Mouse (Mus musculus): Measurements from ENCODE around the gene Pde6d. TPM values are rescaled to one million over a fixed set of nuclear protein-coding genes. Genes with fewer than 3 reads are reported as not detected.
"Not testable (repeated sequence)": the region's sequence is repeated elsewhere in the genome, so short reads cannot be mapped to it uniquely, and the experiment has no call there.

Gene Pde6d
- polyA plus RNA-seq, 1 experiment: 70.0 TPM

DNA sequence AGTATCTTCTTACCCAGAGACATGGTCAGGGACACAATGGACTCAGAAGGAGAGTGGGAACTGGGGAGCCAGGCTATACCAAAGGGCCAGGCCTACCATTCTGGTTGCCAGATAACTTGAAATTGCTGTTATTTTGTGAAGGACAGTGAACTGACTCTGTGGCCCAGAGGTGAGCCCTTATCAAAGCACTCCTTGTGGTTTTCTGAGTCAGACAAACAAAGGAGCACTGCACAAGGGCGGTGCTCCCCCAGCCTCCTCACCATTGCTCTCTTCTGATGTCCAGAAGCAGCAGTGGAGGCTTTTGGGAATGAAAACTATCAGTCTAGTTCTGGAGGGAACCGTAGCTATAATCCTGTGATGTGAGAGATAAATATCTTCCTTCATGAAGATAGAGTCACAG lies 39.8 kb downstream of the Pde6d start:
- TF ChIP-seq POLR2A (IDR thresholded peaks at IDR 0.05; ENCODE audit: control insufficient read depth, low read depth, low read length) (no peak), CTCF (IDR thresholded peaks at IDR 0.05; ENCODE audit: control insufficient read depth, insufficient read depth, insufficient replicate concordance, low read depth, low read length) (no peak)
- H3K4me1 ChIP-seq (ENCODE audit: control insufficient read depth, insufficient read depth, low read length): no peaks in the 10 kb centered on the region
- peaks cover 2% of the 10 kb centered on the region for H3K36me3 ChIP-seq (ENCODE audit: control insufficient read depth, insufficient read depth, low read length)
- no peak overlapping the region for H3K4me3 ChIP-seq (ENCODE audit: control insufficient read depth, low read depth, low read length)
- no peak overlapping the region for H3K27ac ChIP-seq (ENCODE audit: control insufficient read depth, insufficient read depth, low read depth, low read length)
- no peaks in the 10 kb centered on the region for H3K27me3 ChIP-seq (ENCODE audit: control insufficient read depth, insufficient read depth, low read length)

DNA sequence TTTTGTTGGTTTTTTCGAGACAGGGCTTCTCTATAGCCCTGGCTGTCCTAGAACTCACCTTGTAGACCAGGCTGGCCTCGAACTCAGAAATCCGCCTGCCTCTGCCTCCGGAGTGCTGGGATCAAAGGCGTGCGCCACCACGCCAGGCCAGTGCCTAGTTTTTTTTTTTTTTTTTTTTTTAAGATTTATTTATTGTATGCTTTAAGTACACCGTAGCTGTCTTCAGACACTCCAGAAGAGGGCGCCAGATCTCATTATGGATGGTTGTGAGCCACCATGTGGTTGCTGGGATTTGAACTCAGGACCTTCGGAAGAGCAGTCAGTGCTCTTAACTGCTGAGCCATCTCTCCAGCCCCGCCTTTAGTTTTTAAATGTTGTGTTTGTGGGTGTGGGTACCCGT lies 42.8 kb downstream of the Pde6d start:
- H3K4me3 ChIP-seq (ENCODE audit: control insufficient read depth, low read depth, low read length); H3K27me3 ChIP-seq (ENCODE audit: control insufficient read depth, insufficient read depth, low read length); H3K27ac ChIP-seq (ENCODE audit: control insufficient read depth, insufficient read depth, low read depth, low read length); H3K36me3 ChIP-seq (ENCODE audit: control insufficient read depth, insufficient read depth, low read length); H3K4me1 ChIP-seq (ENCODE audit: control insufficient read depth, insufficient read depth, low read length): not testable (repeated sequence)

DNA sequence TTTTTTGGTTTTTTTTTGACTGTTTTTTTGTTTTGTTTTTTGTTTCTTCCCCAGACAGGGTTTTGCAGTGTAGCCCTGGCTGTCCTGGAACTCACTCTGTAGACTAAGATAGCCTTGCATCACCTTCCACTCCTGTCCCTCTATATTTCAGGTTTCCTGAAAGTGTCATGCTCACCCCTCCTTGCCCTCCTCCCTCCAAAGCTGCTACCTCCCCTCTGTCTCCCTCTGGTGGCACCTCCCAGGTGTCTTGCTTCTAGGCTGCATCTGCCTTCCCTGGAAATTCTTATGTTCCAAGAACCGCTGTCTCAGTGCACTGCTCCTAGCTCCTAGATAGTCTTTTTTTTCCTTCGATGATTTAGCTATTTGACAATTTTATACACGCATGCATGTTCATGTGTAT lies 44.0 kb downstream of the Pde6d start:
- TF ChIP-seq CTCF (IDR thresholded peaks at IDR 0.05; ENCODE audit: control insufficient read depth, insufficient read depth, insufficient replicate concordance, low read depth, low read length) (no peak; the same call in 1 of the 2 replicates), POLR2A (IDR thresholded peaks at IDR 0.05; ENCODE audit: control insufficient read depth, low read depth, low read length) (no peak)
- Histone ChIP-seq H3K27me3 (ENCODE audit: control insufficient read depth, insufficient read depth, low read length) (no peaks in the 10 kb centered on the region), H3K4me1 (ENCODE audit: control insufficient read depth, insufficient read depth, low read length) (no peaks in the 10 kb centered on the region), H3K4me3 (ENCODE audit: control insufficient read depth, low read depth, low read length) (no peak overlapping the region), H3K36me3 (ENCODE audit: control insufficient read depth, insufficient read depth, low read length) (no peaks in the 10 kb centered on the region; the same call in none of the 2 replicates), H3K27ac (ENCODE audit: control insufficient read depth, insufficient read depth, low read depth, low read length) (no peak overlapping the region)

DNA sequence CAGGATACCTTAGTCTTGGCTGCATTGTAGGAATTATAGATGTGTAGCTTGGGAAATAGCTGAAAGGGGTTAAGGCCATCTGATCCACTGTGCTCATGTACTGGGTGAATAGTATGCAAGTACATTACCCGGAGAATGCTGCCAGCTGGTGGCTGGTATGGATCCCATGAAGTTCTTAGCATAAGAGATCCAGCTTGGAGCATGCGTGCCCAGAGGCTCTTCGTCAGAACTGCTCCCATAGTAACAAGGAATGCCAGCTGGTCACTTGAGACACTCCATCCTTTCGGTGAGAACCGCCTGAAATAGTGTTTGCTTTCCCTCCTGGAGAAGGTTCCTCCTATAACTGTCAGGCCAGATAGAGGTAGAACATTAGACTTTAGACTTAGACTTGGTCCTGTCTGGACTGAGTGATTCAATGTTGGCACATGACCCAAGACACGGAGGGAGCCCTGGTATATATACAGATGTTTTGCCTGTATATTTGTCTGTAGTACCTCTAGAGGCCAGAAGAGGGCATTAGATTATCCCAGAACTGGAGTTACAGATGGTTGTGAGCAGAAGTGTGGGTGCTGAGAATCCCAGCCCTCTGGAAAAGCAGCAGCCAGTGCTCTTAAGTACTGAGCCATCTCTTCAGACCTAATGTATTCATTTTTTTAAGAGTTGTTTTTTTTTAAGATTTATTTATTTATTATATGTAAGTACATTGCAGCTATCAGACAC lies 48.9 kb downstream of the Pde6d start:
- H3K36me3 ChIP-seq (ENCODE audit: control insufficient read depth, insufficient read depth, low read length): no peaks in the 10 kb centered on the region
- H3K27ac ChIP-seq (ENCODE audit: control insufficient read depth, insufficient read depth, low read depth, low read length): no peak overlapping the region
- TF ChIP-seq CTCF (IDR thresholded peaks at IDR 0.05; ENCODE audit: control insufficient read depth, insufficient read depth, insufficient replicate concordance, low read depth, low read length) (no peak), POLR2A (IDR thresholded peaks at IDR 0.05; ENCODE audit: control insufficient read depth, low read depth, low read length) (no peak)
- H3K27me3 ChIP-seq (ENCODE audit: control insufficient read depth, insufficient read depth, low read length): no peaks in the 10 kb centered on the region
- no peak overlapping the region for H3K4me3 ChIP-seq (ENCODE audit: control insufficient read depth, low read depth, low read length)
- H3K4me1 ChIP-seq (ENCODE audit: control insufficient read depth, insufficient read depth, low read length): peaks cover 6% of the 10 kb centered on the region

GRCm38 (mm10) chr1:86532362-86533051 lies 49.9 kb downstream of the Pde6d start:
- H3K4me1 ChIP-seq (ENCODE audit: control insufficient read depth, insufficient read depth, low read length): peaks cover 14% of the 10 kb centered on the region
- no peak overlapping the region for H3K27ac ChIP-seq (ENCODE audit: control insufficient read depth, insufficient read depth, low read depth, low read length)
- no peaks in the 10 kb centered on the region for H3K27me3 ChIP-seq (ENCODE audit: control insufficient read depth, insufficient read depth, low read length)
- H3K36me3 ChIP-seq (ENCODE audit: control insufficient read depth, insufficient read depth, low read length): no peaks in the 10 kb centered on the region
- peak; percentile 78 for TF ChIP-seq CTCF (IDR thresholded peaks at IDR 0.05; ENCODE audit: control insufficient read depth, insufficient read depth, insufficient replicate concordance, low read depth, low read length)
- no peak for TF ChIP-seq POLR2A (IDR thresholded peaks at IDR 0.05; ENCODE audit: control insufficient read depth, low read depth, low read length)
- no peak overlapping the region for H3K4me3 ChIP-seq (ENCODE audit: control insufficient read depth, low read depth, low read length)

GRCm38 (mm10) chr1:86531547-86532321 lies 50.7 kb downstream of the Pde6d start:
- Histone ChIP-seq H3K36me3 (ENCODE audit: control insufficient read depth, insufficient read depth, low read length) (no peaks in the 10 kb centered on the region), H3K27me3 (ENCODE audit: control insufficient read depth, insufficient read depth, low read length) (no peaks in the 10 kb centered on the region), H3K4me1 (ENCODE audit: control insufficient read depth, insufficient read depth, low read length) (peaks cover 17% of the 10 kb centered on the region), H3K27ac (ENCODE audit: control insufficient read depth, insufficient read depth, low read depth, low read length) (no peak overlapping the region), H3K4me3 (ENCODE audit: control insufficient read depth, low read depth, low read length) (no peak overlapping the region)
- TF ChIP-seq CTCF (IDR thresholded peaks at IDR 0.05; ENCODE audit: control insufficient read depth, insufficient read depth, insufficient replicate concordance, low read depth, low read length) (no peak), POLR2A (IDR thresholded peaks at IDR 0.05; ENCODE audit: control insufficient read depth, low read depth, low read length) (no peak)

DNA sequence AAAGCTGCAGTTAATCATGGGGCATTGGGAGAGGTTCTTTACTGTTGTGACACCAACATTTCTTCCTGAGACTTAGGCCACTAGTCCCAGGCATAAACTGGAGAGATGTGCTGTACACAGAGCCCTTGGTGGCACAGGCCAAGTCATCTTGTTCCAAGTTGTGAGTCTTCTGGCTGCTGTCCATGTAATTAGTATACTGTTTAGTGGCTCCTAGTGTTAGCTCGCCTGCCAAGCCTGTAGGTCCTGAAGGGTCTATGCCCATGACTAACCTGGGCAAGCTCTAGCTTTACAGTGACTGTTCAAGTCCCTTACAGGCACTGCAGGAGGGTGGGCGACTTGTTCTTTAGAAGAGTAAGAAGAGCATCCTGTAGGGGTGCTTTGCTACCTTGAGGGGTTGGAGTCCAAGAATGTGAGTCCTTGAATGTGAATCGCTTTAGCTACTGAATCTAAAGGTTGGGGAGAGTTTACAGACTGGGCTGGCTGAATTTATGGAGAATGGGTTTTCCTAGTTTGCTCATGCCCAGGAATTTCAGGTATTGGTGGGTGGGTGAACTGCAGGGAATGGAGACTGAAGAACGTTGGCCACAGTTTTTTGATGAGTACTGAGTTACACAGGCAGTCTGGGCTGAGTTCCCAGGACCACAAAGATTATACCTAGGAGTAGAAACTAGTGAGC lies 51.4 kb downstream of the Pde6d start:
- TF ChIP-seq CTCF (IDR thresholded peaks at IDR 0.05; ENCODE audit: control insufficient read depth, insufficient read depth, insufficient replicate concordance, low read depth, low read length): no peak
- TF ChIP-seq POLR2A (IDR thresholded peaks at IDR 0.05; ENCODE audit: control insufficient read depth, low read depth, low read length): no peak
- Histone ChIP-seq H3K4me1 (ENCODE audit: control insufficient read depth, insufficient read depth, low read length) (peaks cover 17% of the 10 kb centered on the region), H3K27me3 (ENCODE audit: control insufficient read depth, insufficient read depth, low read length) (no peaks in the 10 kb centered on the region), H3K36me3 (ENCODE audit: control insufficient read depth, insufficient read depth, low read length) (no peaks in the 10 kb centered on the region), H3K4me3 (ENCODE audit: control insufficient read depth, low read depth, low read length) (no peak overlapping the region), H3K27ac (ENCODE audit: control insufficient read depth, insufficient read depth, low read depth, low read length) (no peak overlapping the region)
